Mouse (Mus musculus) thymus, adult 2 months (tissue): ENCODE measurements around the gene Hax1. TPM values are rescaled to one million over a fixed set of nuclear protein-coding genes. Genes with fewer than 3 reads are reported as not detected.

Experiments
- DNase-seq: peaks from one replicate; pipeline ENCODE4 v3.0.0; 2021
- H3K27ac ChIP-seq: fragments of 200-500 bp; 2 replicates; pipeline ENCODE4 v1.5.1; 2012; ENCODE audit warnings: low read length, control low read depth; ENCODE audit not compliant: control insufficient read depth, insufficient read depth
- H3K27me3 ChIP-seq: fragments of 200-500 bp; 2 replicates; pipeline ENCODE4 v1.6.1; 2012; ENCODE audit warnings: mild to moderate bottlenecking, low read length, moderate library complexity, mixed read lengths; ENCODE audit not compliant: control insufficient read depth, insufficient read depth
- H3K36me3 ChIP-seq: fragments of 200-500 bp; 2 replicates; pipeline ENCODE4 v1.6.1; 2012; ENCODE audit warnings: mild to moderate bottlenecking, low read length, moderate library complexity; ENCODE audit not compliant: control insufficient read depth, insufficient read depth
- H3K4me1 ChIP-seq: fragments of 200-500 bp; replicated peaks from 2 replicates; pipeline ENCODE4 v1.6.1; 2012; ENCODE audit warnings: low read length; ENCODE audit not compliant: control insufficient read depth, insufficient read depth
- H3K4me3 ChIP-seq: fragments of 200-500 bp; 2 replicates; pipeline ENCODE4 v1.5.1; 2012; ENCODE audit warnings: mild to moderate bottlenecking, low read length, control low read depth, moderate library complexity; ENCODE audit not compliant: control insufficient read depth, insufficient read depth
- CTCF ChIP-seq: fragments of 200-500 bp; IDR thresholded peaks from 2 replicates; pipeline ENCODE4 v1.5.1; 2012; ENCODE audit warnings: mild to moderate bottlenecking, control low read depth, low read length, moderate library complexity, borderline replicate concordance; ENCODE audit not compliant: control insufficient read depth, poor library complexity, insufficient read depth; ENCODE audit errors: extremely low read depth
- POLR2A ChIP-seq: fragments of 200-500 bp; IDR thresholded peaks from 2 replicates; pipeline ENCODE4 v1.6.1; 2012; ENCODE audit warnings: mild to moderate bottlenecking, low read length, control low read depth, moderate library complexity; ENCODE audit not compliant: control insufficient read depth, poor library complexity, insufficient read depth; ENCODE audit errors: extremely low read depth
- WGBS: fragments of 180-500 bp; shearing (Covaris S2); methylation state at CpG from one replicate; pipeline ENCODE4 v1.1.7; 2018; 5-methylcytosine and 5-hydroxymethylcytosine counted together
- polyA plus RNA-seq: library from polyadenylated mRNA; depleted of rRNA; stranded (reverse); fragments of >200 nt; gene quantifications from 2 replicates; pipeline ENCODE4 v1.2.3, GENCODE M21; 2012; rRNA removed

The Hax1 gene
- 53.9 and 61.4 TPM in 2 replicates for polyA plus RNA-seq

DNA sequence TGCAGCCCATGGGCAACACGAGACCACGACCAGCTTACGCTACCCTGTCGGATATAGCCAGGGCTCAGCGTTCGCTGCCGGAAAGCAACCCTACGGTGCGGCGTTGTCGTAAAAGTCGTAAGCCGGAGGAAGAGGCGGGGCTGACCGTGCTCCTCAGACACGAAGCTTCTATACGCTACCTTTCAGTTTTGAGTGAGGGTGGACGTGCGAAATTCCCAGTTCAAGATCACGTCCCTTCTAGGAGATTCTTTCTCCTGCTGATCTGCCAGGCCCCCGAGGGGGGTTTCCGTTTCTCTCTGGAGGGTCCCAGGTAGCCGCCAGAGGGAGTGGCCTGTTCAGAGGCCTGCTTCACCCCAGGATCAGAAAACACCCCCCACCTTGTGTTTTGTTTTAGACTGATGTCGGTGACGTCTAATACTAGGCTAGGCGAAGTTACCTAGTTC lies at the start of gene Hax1:
TSS of gene Hax1 (minus strand) at position 169 of the 443 bp plus-strand sequence.
- under 1% methylated on average over 26 of the region's 26 CpGs for WGBS
- Histone ChIP-seq H3K4me1 (peaks cover 11% of the 10 kb centered on the region), H3K4me3 (peak within 1 kb of the TSS; percentile 61), H3K27me3 (no peaks in the 10 kb centered on the region), H3K36me3 (peaks cover 18% of the 10 kb centered on the region), H3K27ac (peak within 1 kb of the TSS; percentile 61; the same call in 1 of the 2 replicates)
- DNase-seq: peak; percentile 93
- TF ChIP-seq POLR2A: peak; percentile 55; the same call in 1 of the 2 replicates
- no peak for TF ChIP-seq CTCF

DNA sequence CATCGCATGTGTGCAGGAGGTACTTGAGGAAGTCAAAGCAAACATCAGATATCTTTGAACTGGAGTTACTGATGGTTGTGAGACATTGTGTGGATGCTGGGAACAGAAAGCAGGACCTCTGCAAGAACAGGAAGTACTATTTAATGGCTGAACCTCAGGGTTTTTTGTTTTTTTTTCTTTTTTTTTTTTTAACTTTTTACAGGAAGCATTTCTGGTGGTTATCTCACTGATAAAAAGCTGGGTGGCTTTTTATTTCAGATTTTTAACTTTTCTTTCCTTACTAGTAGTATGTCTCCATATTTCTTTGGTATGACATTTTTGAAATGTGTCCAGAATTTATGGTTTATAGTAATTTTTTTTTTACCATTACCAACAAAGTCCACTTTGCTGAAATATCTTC lies 37.7 kb upstream of the Hax1 start:
- TF ChIP-seq POLR2A (no peak), CTCF (no peak)
- Histone ChIP-seq H3K27me3 (no peaks in the 10 kb centered on the region), H3K4me3 (no peak overlapping the region), H3K27ac (no peak overlapping the region), H3K36me3 (peaks cover 85% of the 10 kb centered on the region), H3K4me1 (no peaks in the 10 kb centered on the region)
- WGBS: 96% methylated on average over 1 of the region's 1 CpGs
- DNase-seq: no peak

DNA sequence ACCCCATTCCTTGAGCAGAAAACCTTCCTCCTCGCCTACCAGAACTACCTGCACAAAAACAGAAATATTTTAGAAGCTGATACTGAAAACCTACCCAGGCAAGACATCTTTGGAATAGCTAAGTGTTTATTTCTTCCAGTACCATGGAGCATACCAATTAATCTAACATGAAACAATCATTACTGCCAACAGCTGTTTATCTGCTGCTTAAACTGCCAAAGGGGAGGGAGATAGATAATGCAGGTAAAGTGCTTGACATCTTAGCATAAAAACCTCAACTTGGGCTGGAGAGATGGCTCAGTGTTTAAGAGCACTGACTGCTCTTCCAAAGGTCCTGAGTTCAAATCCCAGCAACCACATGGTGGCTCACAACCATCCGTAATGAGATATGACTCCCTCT lies 36.1 kb upstream of the Hax1 start:
- H3K36me3 ChIP-seq: peaks cover 88% of the 10 kb centered on the region
- WGBS: 97% methylated on average over 2 of the region's 2 CpGs
- no peaks in the 10 kb centered on the region for H3K27me3 ChIP-seq

DNA sequence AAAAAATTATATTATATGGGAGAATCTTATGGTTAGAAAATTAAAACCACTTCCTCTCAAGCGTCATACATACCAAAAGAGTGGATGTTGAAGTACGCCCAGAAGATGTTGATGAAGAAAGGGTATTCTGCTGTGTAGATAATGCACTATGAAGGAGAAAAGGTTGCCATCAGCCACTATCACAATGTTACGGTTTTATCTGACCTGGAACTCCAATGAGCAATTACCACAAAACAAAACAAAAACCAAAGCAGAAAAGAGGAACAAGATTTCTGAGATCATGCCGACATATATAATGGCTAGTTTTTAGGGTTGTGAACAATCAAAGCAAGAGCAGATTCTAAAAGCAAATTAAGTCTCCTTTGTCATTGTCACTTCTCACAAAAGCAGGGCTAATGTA lies 18.0 kb upstream of the Hax1 start:
- Histone ChIP-seq H3K4me1 (no peaks in the 10 kb centered on the region), H3K36me3 (peaks cover 99% of the 10 kb centered on the region), H3K27ac (no peak overlapping the region), H3K4me3 (no peak overlapping the region), H3K27me3 (no peaks in the 10 kb centered on the region)
- 77% methylated on average over 4 of the region's 4 CpGs for WGBS
- no peak for DNase-seq
- TF ChIP-seq CTCF (no peak), POLR2A (no peak)

More for the DNA sequence above, 36.1 kb upstream of the Hax1 start:
- H3K4me1 ChIP-seq: no peaks in the 10 kb centered on the region
- no peak overlapping the region for H3K4me3 ChIP-seq
- no peak for TF ChIP-seq POLR2A
- no peak for TF ChIP-seq CTCF
- no peak overlapping the region for H3K27ac ChIP-seq
- DNase-seq: no peak

DNA sequence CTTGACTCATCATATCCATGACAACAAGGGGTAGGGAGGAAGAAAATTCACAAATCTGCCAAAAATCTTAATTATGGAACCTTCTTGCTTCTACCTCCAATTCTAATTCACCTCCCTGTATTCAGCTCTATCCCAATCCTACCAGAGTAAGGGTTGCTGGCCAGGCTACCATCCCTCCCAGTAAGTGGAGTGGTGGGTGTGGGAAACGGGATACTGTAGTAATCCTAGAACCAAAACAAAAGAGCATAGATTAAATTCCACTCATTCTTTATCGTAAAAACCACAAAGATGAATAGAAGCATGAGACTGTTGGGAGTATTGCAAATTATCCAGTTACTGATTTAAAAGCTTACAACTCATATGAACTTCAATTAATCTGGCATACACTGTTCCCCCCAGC lies 11.7 kb upstream of the Hax1 start:
- H3K27me3 ChIP-seq: no peaks in the 10 kb centered on the region; the same call in 1 of the 2 replicates
- WGBS: 92% methylated on average over 2 of the region's 2 CpGs
- H3K4me3 ChIP-seq: no peak overlapping the region
- TF ChIP-seq CTCF: no peak
- TF ChIP-seq POLR2A: no peak
- no peaks in the 10 kb centered on the region for H3K4me1 ChIP-seq
- peaks cover 99% of the 10 kb centered on the region for H3K36me3 ChIP-seq
- no peak for DNase-seq
- H3K27ac ChIP-seq: no peak overlapping the region

DNA sequence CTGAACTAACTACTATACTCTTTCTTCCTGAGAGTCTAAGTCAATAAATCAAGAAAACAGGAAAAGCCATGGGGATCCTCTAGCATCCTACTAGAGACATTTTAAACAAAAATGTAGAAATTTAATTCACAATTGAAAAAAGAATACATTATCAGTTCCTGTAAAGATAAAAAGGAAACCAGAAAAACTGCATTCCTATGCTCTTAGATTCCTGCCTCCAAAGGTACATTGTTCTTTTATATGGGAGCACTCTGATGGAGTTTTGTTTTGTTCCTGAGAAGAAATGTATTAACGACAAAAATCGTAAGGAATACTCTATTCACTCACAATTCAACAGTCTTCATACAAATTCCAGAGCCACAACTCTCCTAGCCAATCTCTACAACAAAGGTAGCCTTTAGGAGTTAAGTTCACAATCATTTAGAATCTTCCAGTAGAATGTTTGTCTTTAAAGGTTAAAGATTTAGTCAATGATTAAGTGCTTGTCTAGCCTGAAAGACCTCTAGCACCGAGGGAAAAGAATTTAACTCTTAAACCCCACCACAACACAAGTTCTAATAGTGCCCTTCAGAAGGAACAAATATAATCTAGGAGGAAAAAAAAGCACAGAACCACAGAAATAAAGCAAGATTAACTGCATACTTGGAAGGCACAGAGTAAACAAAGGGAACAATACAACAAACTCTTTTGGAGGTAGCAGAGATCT lies 5.7 kb upstream of the Hax1 start:
- Histone ChIP-seq H3K4me1 (peaks cover 1% of the 10 kb centered on the region; the same call in 1 of the 2 replicates), H3K36me3 (peaks cover 48% of the 10 kb centered on the region), H3K27me3 (no peaks in the 10 kb centered on the region), H3K4me3 (no peak overlapping the region), H3K27ac (no peak overlapping the region)
- TF ChIP-seq POLR2A (no peak), CTCF (no peak)
- 78% methylated on average over 3 of the region's 3 CpGs for WGBS
- no peak for DNase-seq
